Mouse (Mus musculus) left cerebral cortex, postnatal 14 days (tissue): ENCODE data around the gene Ssty2. TPM values are rescaled to one million over a fixed set of nuclear protein-coding genes. Genes with fewer than 3 reads are reported as not detected.
"Not testable (repeated sequence)": the region's sequence is repeated elsewhere in the genome, so short reads cannot be mapped to it uniquely, and the experiment has no call there.

Source experiments
- DNase-seq, 2 experiments: peaks; one replicate each; pipeline ENCODE4 v3.0.0; 2021 to 2022; ENCODE audit warnings: low spot score in 2 of 2, mixed read lengths in 1 of 2
- intact Hi-C: fragments of 180-260 bp; cut with DNase I; formaldehyde crosslinking; loops from one replicate; pipeline ENCODE4 v1.15.1; 2025
- long read RNA-seq, 2 experiments: library from polyadenylated mRNA; stranded (forward); transcript quantifications; one replicate each; pipeline ENCODE4 v2.0.0; 2021
- total RNA-seq, 2 experiments: library from RNA; stranded (reverse); gene quantifications; 2 replicates each; pipeline ENCODE4 v1.2.3; 2021

Gene Ssty2
- total RNA-seq = not detected
- long read RNA-seq, experiment 1 = 0 reads
- long read RNA-seq, experiment 2 = 0 reads

DNA sequence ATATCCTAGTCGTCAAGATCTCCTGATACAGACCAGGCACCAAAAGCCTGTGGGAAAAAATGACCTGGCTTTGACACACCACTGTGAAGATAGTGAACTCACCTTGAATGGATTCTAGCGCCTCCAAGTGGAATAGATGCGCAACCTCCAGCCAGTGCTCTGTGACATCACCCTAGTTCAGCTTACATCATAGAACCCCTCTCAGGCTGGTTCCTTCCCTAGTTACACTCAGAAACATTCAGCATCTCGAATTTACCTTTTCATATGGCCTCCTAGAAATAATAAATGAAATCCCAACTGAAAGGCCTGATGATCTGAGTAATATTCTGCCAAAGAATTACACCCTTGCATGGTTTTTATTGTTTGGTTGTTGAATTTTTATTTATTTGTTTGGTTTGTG lies at the start of gene Ssty2:
Gene Ssty2, minus strand, starts transcription at position 101 of the 400 bp plus-strand sequence.
- intact Hi-C loops, DNase-seq: not testable (repeated sequence)
